Mouse (Mus musculus) ES-E14 (cell line): Measurements from ENCODE around the gene Tob1. TPM values are rescaled to one million over a fixed set of nuclear protein-coding genes. Genes with fewer than 3 reads are reported as not detected.

Source experiments
- DNase-seq: peaks from one replicate; pipeline ENCODE4 v3.0.0-alpha.2; 2013; ENCODE audit warnings: low read depth, low spot score
- H3K27ac ChIP-seq: 2 replicates; pipeline ENCODE4 v1.5.1; 2012; ENCODE audit warnings: low read depth, mild to moderate bottlenecking, low read length, moderate library complexity, mixed read lengths; ENCODE audit not compliant: poor library complexity, insufficient read depth, severe bottlenecking
- H3K36me3 ChIP-seq: 2 replicates; pipeline ENCODE4 v1.6.1; 2012; ENCODE audit warnings: mild to moderate bottlenecking, low read length, moderate library complexity, mixed read lengths; ENCODE audit not compliant: control insufficient read depth, poor library complexity, insufficient read depth, severe bottlenecking
- H3K4me1 ChIP-seq, 2 experiments: fragments of 150-350 bp in 1 of 2; sonication (generic) in 1 of 2; 2 replicates each; pipeline ENCODE4 v1.6.1; 2012; ENCODE audit warnings: low read length in 2 of 2, mild to moderate bottlenecking in 1 of 2, mixed read lengths in 1 of 2; ENCODE audit not compliant: control insufficient read depth in 2 of 2, insufficient read depth in 2 of 2, poor library complexity in 1 of 2
- H3K4me3 ChIP-seq, 2 experiments: fragments of 150-350 bp in 1 of 2; sonication (generic) in 1 of 2; 2 replicates each; pipeline ENCODE4 v1.5.1; 2012; ENCODE audit warnings: low read length in 2 of 2, low read depth in 1 of 2, mild to moderate bottlenecking in 1 of 2, mixed read lengths in 1 of 2; ENCODE audit not compliant: insufficient read depth in 1 of 2, poor library complexity in 1 of 2, severe bottlenecking in 1 of 2
- H3K9ac ChIP-seq: 2 replicates; pipeline ENCODE4 v1.6.1; 2012; ENCODE audit warnings: low read depth, mild to moderate bottlenecking, low read length, mixed read lengths; ENCODE audit not compliant: poor library complexity, insufficient read depth, severe bottlenecking
- H3K9me3 ChIP-seq: fragments of 150-350 bp; sonication (generic); 2 replicates; pipeline ENCODE4 v1.6.1; 2012; ENCODE audit warnings: low read depth, mild to moderate bottlenecking, low read length; ENCODE audit not compliant: control insufficient read depth, insufficient read depth
- CHD2 ChIP-seq: IDR thresholded peaks from 2 replicates; pipeline ENCODE4 v1.6.1; 2014; ENCODE audit warnings: mild to moderate bottlenecking, low read depth, low read length, inconsistent platforms
- HCFC1 ChIP-seq: IDR thresholded peaks from 2 replicates; pipeline ENCODE4 v1.6.1; 2012; ENCODE audit warnings: low read length, inconsistent platforms, borderline replicate concordance; ENCODE audit not compliant: insufficient read depth
- MAFK ChIP-seq: IDR thresholded peaks from 2 replicates; pipeline ENCODE4 v1.6.1; 2014; ENCODE audit warnings: mild to moderate bottlenecking, low read depth, low read length, inconsistent platforms; ENCODE audit not compliant: insufficient read depth
- ZC3H11A ChIP-seq: IDR thresholded peaks from 2 replicates; pipeline ENCODE4 v1.6.1; 2012; ENCODE audit warnings: low read depth, mild to moderate bottlenecking, inconsistent platforms, low read length, borderline replicate concordance
- ZNF384 ChIP-seq: IDR thresholded peaks from 2 replicates; pipeline ENCODE4 v1.6.1; 2012; ENCODE audit warnings: low read depth, low read length, inconsistent platforms
- in situ Hi-C, 2 experiments: fragments of 600-800 bp; cut with MboI; formaldehyde crosslinking; loops; one replicate each; pipeline ENCODE4 v1.15.1; 2025; ENCODE audit warnings: low sequenced_read_pairs in 2 of 2, inconsistent platforms in 1 of 2; ENCODE audit not compliant: unreplicated experiment in 2 of 2
- total RNA-seq: library from RNA; depleted of rRNA; stranded (reverse); fragments of 300-350 nt; gene quantifications from 2 replicates; pipeline ENCODE4 v1.2.3, GENCODE M21; 2012

The Tob1 gene
- total RNA-seq, 1 experiment: 10.8 TPM

DNA sequence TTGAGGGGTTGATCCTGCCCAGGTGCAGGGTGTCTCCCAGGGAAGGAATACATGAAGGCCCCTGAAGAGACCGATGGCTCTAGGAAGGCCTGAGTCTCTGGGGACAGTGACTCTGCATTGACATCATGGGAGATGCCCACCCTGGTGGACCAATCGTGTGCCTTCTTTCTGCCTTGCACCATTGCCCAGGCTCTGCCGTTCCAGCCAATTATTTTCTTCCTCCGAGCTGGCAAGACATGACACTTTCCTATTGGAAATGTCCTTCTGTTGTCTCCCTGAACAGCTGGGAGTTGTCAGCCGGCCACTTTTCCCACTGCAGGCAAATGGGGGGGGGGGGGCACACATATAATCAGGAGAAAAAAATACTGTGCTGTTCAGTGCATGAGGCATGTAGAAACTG, 43.0 kb upstream of the Tob1 start:
- H3K4me1 ChIP-seq: peaks cover 7 to 30% of the 10 kb centered on the region in 2 experiments; a peak in 3 of 4 replicates
- in situ Hi-C loops: no loop called here
- no peak overlapping the region for H3K4me3 ChIP-seq
- H3K9ac ChIP-seq: no peak overlapping the region
- no peaks in the 10 kb centered on the region for H3K36me3 ChIP-seq
- TF ChIP-seq HCFC1 (no peak), MAFK (no peak), CHD2 (no peak), ZC3H11A (no peak), ZNF384 (no peak)
- DNase-seq: no peak
- H3K27ac ChIP-seq: no peak overlapping the region
- H3K9me3 ChIP-seq: no peaks in the 10 kb centered on the region

DNA sequence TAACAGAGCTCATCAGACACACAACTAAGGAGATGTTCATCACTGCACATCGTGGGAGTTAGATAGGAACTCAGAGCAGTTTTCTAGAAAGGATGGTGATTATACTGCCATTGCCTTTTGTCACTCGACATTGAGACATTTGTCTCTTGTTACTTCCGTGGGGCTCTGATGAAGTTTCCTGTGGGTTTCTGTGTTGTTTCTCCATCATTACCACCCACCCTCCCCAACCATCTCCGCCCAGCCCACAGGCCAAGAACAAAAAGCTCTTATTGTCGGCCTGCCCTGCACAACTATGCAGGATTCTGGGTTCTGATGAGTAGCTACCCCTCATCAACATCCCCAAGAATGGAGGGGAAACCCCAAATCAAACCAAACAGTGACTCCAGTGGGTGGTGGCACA, 41.7 kb upstream of the Tob1 start:
- Histone ChIP-seq H3K36me3 (no peaks in the 10 kb centered on the region), H3K9me3 (no peaks in the 10 kb centered on the region), H3K9ac (no peak overlapping the region), H3K4me1 (peaks cover 7 to 23% of the 10 kb centered on the region in 2 experiments; a peak in 3 of 4 replicates), H3K4me3 (no peak overlapping the region), H3K27ac (no peak overlapping the region)
- DNase-seq: no peak
- TF ChIP-seq CHD2: no peak
- in situ Hi-C loops: no loop called here

DNA sequence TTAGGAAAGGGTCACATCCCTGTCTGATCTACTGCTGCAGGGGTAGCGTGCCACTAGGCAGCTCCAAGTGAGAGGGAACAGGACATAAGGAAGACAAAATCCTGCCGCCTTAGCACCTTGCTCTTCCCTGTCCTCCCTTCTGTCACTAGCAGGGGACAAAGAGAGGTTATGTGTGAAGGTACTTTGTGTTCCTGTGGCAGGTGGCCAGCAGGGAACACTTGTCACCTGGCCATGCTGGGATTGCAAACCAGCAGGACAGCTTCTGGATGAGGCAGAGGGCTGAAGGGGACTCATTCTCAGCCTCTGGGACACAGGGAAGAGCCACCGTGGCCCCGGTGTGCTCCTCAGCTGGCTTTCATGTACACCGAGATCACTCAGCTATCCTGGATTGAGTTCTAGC, 39.6 kb upstream of the Tob1 start:
- no peak overlapping the region for H3K4me3 ChIP-seq
- in situ Hi-C loops: no loop called here
- H3K27ac ChIP-seq: no peak overlapping the region
- no peaks in the 10 kb centered on the region for H3K36me3 ChIP-seq
- no peak for DNase-seq
- TF ChIP-seq ZNF384 (no peak), HCFC1 (no peak), MAFK (no peak), CHD2 (no peak), ZC3H11A (no peak)
- no peaks in the 10 kb centered on the region for H3K9me3 ChIP-seq
- peaks cover 4 to 24% of the 10 kb centered on the region in 2 experiments; a peak in 3 of 4 replicates for H3K4me1 ChIP-seq
- no peak overlapping the region for H3K9ac ChIP-seq

DNA sequence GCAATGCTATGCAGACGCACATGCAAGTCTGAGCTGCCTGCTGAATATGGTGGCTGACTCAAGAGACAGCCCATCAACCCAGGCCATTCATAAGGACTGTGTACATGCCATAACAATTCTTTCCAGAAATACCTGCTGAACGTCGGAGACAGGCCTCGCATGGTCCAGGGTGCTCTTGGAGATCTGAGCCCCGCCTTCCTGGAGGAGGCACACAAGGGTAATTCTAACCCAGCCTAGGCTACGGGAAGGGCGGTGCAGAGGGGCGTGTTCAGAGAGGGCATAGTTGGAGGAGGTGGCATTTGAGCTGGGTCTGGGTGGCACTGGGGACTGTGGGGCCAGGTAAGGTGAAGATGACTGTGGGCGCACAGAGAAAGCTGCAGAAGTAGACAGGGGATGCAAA, 39.1 kb upstream of the Tob1 start:
- no peak overlapping the region for H3K27ac ChIP-seq
- TF ChIP-seq ZNF384 (no peak), MAFK (no peak), CHD2 (no peak), HCFC1 (no peak), ZC3H11A (no peak)
- no peak for DNase-seq
- in situ Hi-C loops: no loop called here
- no peak overlapping the region for H3K4me3 ChIP-seq
- no peaks in the 10 kb centered on the region for H3K36me3 ChIP-seq
- H3K9ac ChIP-seq: no peak overlapping the region
- H3K4me1 ChIP-seq: peaks cover 4 to 19% of the 10 kb centered on the region in 2 experiments; a peak in 3 of 4 replicates
- H3K9me3 ChIP-seq: no peaks in the 10 kb centered on the region

DNA sequence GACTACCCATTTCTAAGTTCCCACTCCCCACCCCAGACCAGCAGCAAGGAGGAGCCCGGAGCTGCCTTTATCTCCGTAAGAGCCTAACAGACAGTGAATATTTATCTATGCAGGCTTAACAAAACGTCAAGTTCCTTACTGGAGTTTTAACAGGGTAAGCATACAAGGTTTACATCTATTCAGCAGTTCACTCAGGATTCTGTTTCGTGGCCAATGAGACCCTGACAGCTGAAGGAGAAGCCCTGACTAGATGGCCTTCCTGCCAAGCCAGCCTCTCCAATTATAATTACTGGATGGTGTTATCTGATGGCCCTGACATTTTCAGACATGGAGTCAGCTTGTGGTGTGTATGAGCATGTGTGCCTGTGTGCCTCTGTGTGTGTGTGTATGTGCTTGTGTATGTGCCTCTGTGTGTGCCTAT, 37.5 kb upstream of the Tob1 start:
- no peak overlapping the region for H3K4me3 ChIP-seq
- TF ChIP-seq HCFC1: no peak
- no peak for TF ChIP-seq MAFK
- TF ChIP-seq ZC3H11A: no peak
- TF ChIP-seq CHD2: no peak
- no peak for TF ChIP-seq ZNF384
- no peak for DNase-seq

More for the DNA sequence above, 37.5 kb upstream of the Tob1 start:
- in situ Hi-C loops: no loop called here
- H3K4me1 ChIP-seq: peaks cover 6 to 18% of the 10 kb centered on the region in 2 experiments
- H3K9me3 ChIP-seq: no peaks in the 10 kb centered on the region
- no peak overlapping the region for H3K9ac ChIP-seq
- H3K27ac ChIP-seq: no peak overlapping the region
- no peaks in the 10 kb centered on the region for H3K36me3 ChIP-seq
